Comparison of ENCODE assay signal across 17 mouse cellular contexts in genomic region chr2:75151519-75151918, GRCm38 (mm10).
DNase-seq lines count a peak whose midpoint lies in the region; ATAC-seq and TF ChIP-seq lines count a peak whose summit lies in the region.
"Had no signal": no experiment of that assay in that cellular context is flagged by ENCODE, and none has a peak within 500 bp of the region (broad histone marks: within the 10 kb centered on the region; RNA-seq: fewer than 3 reads in every experiment).

No protein-coding gene starts in this region.

- H3K4me2 ChIP-seq in forebrain, postnatal 0 days (ENCODE audit: low read depth), result no peak overlapping the region
- no peak overlapping the region for H3K4me2 ChIP-seq in forebrain, embryonic 12.5 days
- H3K4me2 ChIP-seq: embryonic facial prominence, embryonic 15.5 days; hindbrain, embryonic 12.5 days had no signal

- H3K4me1 ChIP-seq in forebrain, postnatal 0 days (ENCODE audit: insufficient read depth), result no peaks in the 10 kb centered on the region; the same call in 1 of the 2 replicates
- no peaks in the 10 kb centered on the region for H3K4me1 ChIP-seq in forebrain, embryonic 12.5 days
- no peaks in the 10 kb centered on the region for H3K4me1 ChIP-seq in thymus, adult 2 months (replicated peaks; ENCODE audit: control insufficient read depth, insufficient read depth, low read length)
- H3K4me1 ChIP-seq: hindbrain, embryonic 12.5 days had no signal

- DNase-seq in forebrain, postnatal 0 days, result peak; percentile 46
- no peak for DNase-seq in left cerebral cortex, adult 2 months (ENCODE audit: extremely low spot score in 1 of 2, low spot score in 2 of 2)
- DNase-seq in left cerebral cortex, postnatal 4 days, result no peak
- DNase-seq in right cerebral cortex, adult 18-20 months, result peak; percentile 24
- DNase-seq in right cerebral cortex, postnatal 14 days, result no peak
- DNase-seq in telencephalon, adult 2 months (ENCODE audit: low read depth, low spot score), result peak; percentile 33
- DNase-seq in thymus, adult 2 months, result no peak
- DNase-seq: gastrocnemius, postnatal 25 days had no signal

- no peak overlapping the region for H3K27ac ChIP-seq in forebrain, postnatal 0 days (ENCODE audit: low read depth, low read length)
- no peak overlapping the region for H3K27ac ChIP-seq in forebrain, embryonic 12.5 days
- peak overlapping the region; percentile 17; the same call in 1 of the 2 replicates for H3K27ac ChIP-seq in left cerebral cortex, adult 2 months
- no peak overlapping the region for H3K27ac ChIP-seq in thymus, adult 2 months (ENCODE audit: control insufficient read depth, insufficient read depth, low read length)
- H3K27ac ChIP-seq: embryonic facial prominence, embryonic 15.5 days; forebrain, embryonic 10.5 days; gastrocnemius, adult 2 months; hindbrain, embryonic 12.5 days had no signal

- peak; percentile 48; the same call in 1 of the 2 replicates for ATAC-seq in forebrain, postnatal 0 days
- ATAC-seq in forebrain, embryonic 12.5 days (ENCODE audit: low FRiP score), result no peak
- ATAC-seq: hindbrain, embryonic 16.5 days; inflammation-experienced regulatory T-cells, adult 6 months had no signal

- H3K9me3 ChIP-seq in forebrain, postnatal 0 days (ENCODE audit: low read length), result no peaks in the 10 kb centered on the region
- no peaks in the 10 kb centered on the region for H3K9me3 ChIP-seq in forebrain, embryonic 12.5 days
- H3K9me3 ChIP-seq: embryonic facial prominence, embryonic 15.5 days; forebrain, embryonic 10.5 days; hindbrain, embryonic 12.5 days had no signal

- 65% methylated on average over 8 of the region's 8 CpGs for WGBS in forebrain, postnatal 0 days
- 89% methylated on average over 8 of the region's 8 CpGs for WGBS in forebrain, embryonic 12.5 days
- WGBS in thymus, adult 2 months, result 89% methylated on average over 8 of the region's 8 CpGs

- TF ChIP-seq CTCF in forebrain, postnatal 0 days (IDR thresholded peaks at IDR 0.05; ENCODE audit: low read depth), result no peak
- no peak for TF ChIP-seq CTCF in left cerebral cortex, adult 2 months (IDR thresholded peaks at IDR 0.05)
- no peak for TF ChIP-seq CTCF in thymus, adult 2 months (IDR thresholded peaks at IDR 0.05; ENCODE audit: borderline replicate concordance, control insufficient read depth, extremely low read depth, insufficient read depth, low read length, poor library complexity)

- H3K4me3 ChIP-seq in forebrain, postnatal 0 days (ENCODE audit: low read depth, low read length), result no peak overlapping the region
- no peak overlapping the region for H3K4me3 ChIP-seq in forebrain, embryonic 12.5 days (replicated peaks)
- H3K4me3 ChIP-seq in left cerebral cortex, adult 2 months, result no peak overlapping the region
- no peak overlapping the region for H3K4me3 ChIP-seq in thymus, adult 2 months (ENCODE audit: control insufficient read depth, insufficient read depth, low read length)
- H3K4me3 ChIP-seq: embryonic facial prominence, embryonic 15.5 days; erythroblast, embryonic 14.5 days; forebrain, embryonic 10.5 days; gastrocnemius, adult 2 months; hindbrain, embryonic 12.5 days had no signal

- no peak for TF ChIP-seq POLR2A in thymus, adult 2 months (IDR thresholded peaks at IDR 0.05; ENCODE audit: control insufficient read depth, extremely low read depth, insufficient read depth, low read length, poor library complexity)

- no peaks in the 10 kb centered on the region for H3K27me3 ChIP-seq in forebrain, postnatal 0 days (ENCODE audit: insufficient read depth, low read length)
- H3K27me3 ChIP-seq in forebrain, embryonic 12.5 days, result 0 out of 2 replicates have a peak, but pooled peaks cover 4% of the 10 kb centered on the region
- H3K27me3 ChIP-seq in thymus, adult 2 months (ENCODE audit: control insufficient read depth, insufficient read depth, low read length), result no peaks in the 10 kb centered on the region
- H3K27me3 ChIP-seq: CH12.LX; hindbrain, embryonic 12.5 days had no signal

- H3K9ac ChIP-seq in forebrain, postnatal 0 days, result no peak overlapping the region
- no peak overlapping the region for H3K9ac ChIP-seq in forebrain, embryonic 12.5 days
- H3K9ac ChIP-seq: embryonic facial prominence, embryonic 15.5 days; hindbrain, embryonic 12.5 days had no signal

- intact Hi-C loops in left cerebral cortex, adult 2 months (cut with DNase I), result loop anchor here (5.0 kb wide), 3 partner anchors 96 to 449 kb away; partner anchors contain the start of gene Hoxd8
- intact Hi-C loops in left cerebral cortex, postnatal 4 days (cut with DNase I), result loop anchor here (5.0 kb wide), 1 partner anchor 436 kb away; no protein-coding TSS in a partner anchor

- H3K36me3 ChIP-seq in forebrain, postnatal 0 days (ENCODE audit: insufficient read depth), result no peaks in the 10 kb centered on the region
- H3K36me3 ChIP-seq in forebrain, embryonic 12.5 days (replicated peaks), result no peaks in the 10 kb centered on the region
- no peaks in the 10 kb centered on the region for H3K36me3 ChIP-seq in thymus, adult 2 months (ENCODE audit: control insufficient read depth, insufficient read depth, low read length)
- H3K36me3 ChIP-seq: embryonic facial prominence, embryonic 15.5 days; forebrain, embryonic 10.5 days; hindbrain, embryonic 12.5 days had no signal

Comparison
In these comparisons a context has a peak if more than half of its experiments do, and no peak if none do; other contexts are left out.
1. DNase-seq: peak in forebrain, postnatal 0 days (single experiment), right cerebral cortex, adult 18-20 months (single experiment) and telencephalon, adult 2 months (single experiment); none in left cerebral cortex, adult 2 months (0 of 2), left cerebral cortex, postnatal 4 days (single experiment), right cerebral cortex, postnatal 14 days (single experiment) and thymus, adult 2 months (single experiment).